Mouse (Mus musculus) G1E (cell line): ENCODE measurements around the gene Rcn1.

Experiments
- CTCF ChIP-seq: IDR thresholded peaks from 2 replicates; pipeline ENCODE4 v1.5.1; 2012; ENCODE audit warnings: low read depth, low read length, inconsistent platforms, mixed read lengths
- GATA1 ChIP-seq: IDR thresholded peaks from 2 replicates; pipeline ENCODE4 v1.6.1; 2012; ENCODE audit warnings: borderline replicate concordance, low read length, inconsistent platforms, mixed read lengths

GRCm38 (mm10) chr2:105375705-105376104, 23.4 kb downstream of the Rcn1 start:
- TF ChIP-seq CTCF: no peak
- no peak for TF ChIP-seq GATA1
